Mouse (Mus musculus) testis, adult 2 months (tissue): ENCODE results near the gene Zfp11. TPM values are rescaled to one million over a fixed set of nuclear protein-coding genes. Genes with fewer than 3 reads are reported as not detected.
"Not testable (repeated sequence)": the region's sequence is repeated elsewhere in the genome, so short reads cannot be mapped to it uniquely, and the experiment has no call there.

Experiments used
- H3K27ac ChIP-seq: fragments of 200-500 bp; 2 replicates; pipeline ENCODE4 v1.5.1; 2012; ENCODE audit warnings: low read depth, low read length; ENCODE audit not compliant: control insufficient read depth, insufficient read depth
- H3K27me3 ChIP-seq: fragments of 200-500 bp; 2 replicates; pipeline ENCODE4 v1.6.1; 2012; ENCODE audit warnings: mild to moderate bottlenecking, low read length, moderate library complexity; ENCODE audit not compliant: control insufficient read depth, insufficient read depth
- H3K36me3 ChIP-seq: fragments of 200-500 bp; 2 replicates; pipeline ENCODE4 v1.6.1; 2012; ENCODE audit warnings: mild to moderate bottlenecking, low read length; ENCODE audit not compliant: control insufficient read depth, insufficient read depth
- H3K4me1 ChIP-seq: fragments of 200-500 bp; 2 replicates; pipeline ENCODE4 v1.6.1; 2012; ENCODE audit warnings: low read length; ENCODE audit not compliant: control insufficient read depth, insufficient read depth
- H3K4me3 ChIP-seq: fragments of 200-500 bp; 2 replicates; pipeline ENCODE4 v1.5.1; 2012; ENCODE audit warnings: low read depth, mild to moderate bottlenecking, low read length, moderate library complexity, mixed read lengths; ENCODE audit not compliant: control insufficient read depth
- CTCF ChIP-seq: fragments of 200-500 bp; IDR thresholded peaks from 2 replicates; pipeline ENCODE4 v1.5.1; 2012; ENCODE audit warnings: low read depth, mild to moderate bottlenecking, inconsistent platforms, low read length, moderate library complexity; ENCODE audit not compliant: control insufficient read depth, insufficient read depth, insufficient replicate concordance
- POLR2A ChIP-seq: fragments of 200-500 bp; IDR thresholded peaks from 2 replicates; pipeline ENCODE4 v1.6.1; 2012; ENCODE audit warnings: low read depth, mild to moderate bottlenecking, inconsistent platforms, low read length, moderate library complexity; ENCODE audit not compliant: control insufficient read depth
- polyA plus RNA-seq: library from polyadenylated mRNA; depleted of rRNA; stranded (reverse); fragments of >200 nt; gene quantifications from 2 replicates; pipeline ENCODE4 v1.2.3, GENCODE M21; 2012

The Zfp11 gene
- polyA plus RNA-seq, 1 experiment = 1.3 TPM

DNA sequence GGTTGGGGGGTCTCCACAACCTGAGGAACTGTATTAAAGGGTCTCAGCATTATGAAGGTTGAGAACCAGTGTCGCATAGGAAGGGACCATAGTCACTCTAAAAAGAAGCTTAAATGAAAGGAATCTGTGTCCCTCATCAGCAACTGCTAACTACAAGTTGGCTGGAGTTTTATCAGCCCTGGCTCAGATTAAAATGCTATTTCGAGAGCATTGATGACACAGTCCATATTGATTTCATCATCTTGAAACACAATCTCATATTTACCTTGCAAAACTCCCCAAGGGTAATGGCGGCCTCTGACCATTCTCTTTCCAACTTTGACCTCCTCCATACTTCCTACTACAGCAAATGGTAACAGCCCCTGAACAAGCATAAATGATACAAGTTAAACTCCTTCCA lies 20.6 kb upstream of the Zfp11 start:
- Histone ChIP-seq H3K27me3 (no peaks in the 10 kb centered on the region), H3K27ac (no peak overlapping the region), H3K4me1 (no peaks in the 10 kb centered on the region), H3K36me3 (no peaks in the 10 kb centered on the region), H3K4me3 (no peak overlapping the region)
- TF ChIP-seq CTCF (no peak), POLR2A (no peak)

DNA sequence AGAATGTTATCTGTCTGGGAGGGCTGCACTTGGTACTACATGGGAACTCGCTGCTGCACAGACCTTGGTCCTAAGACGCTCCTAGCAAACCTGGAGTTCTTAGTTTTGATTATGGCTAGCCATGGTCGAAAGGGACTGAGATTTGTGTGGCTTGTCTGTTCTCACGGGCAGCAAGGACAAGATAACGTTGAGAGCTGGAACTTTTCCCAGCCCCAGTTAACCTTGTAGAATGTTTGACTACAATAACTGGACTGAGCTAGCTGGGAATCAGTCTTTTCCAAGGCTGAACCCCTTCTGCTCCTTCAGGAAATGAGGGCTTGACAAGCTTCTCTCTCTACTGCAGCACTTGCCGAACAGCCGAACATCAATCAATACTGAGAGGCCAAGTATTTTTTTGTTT lies 17.7 kb upstream of the Zfp11 start:
- H3K4me1 ChIP-seq = no peaks in the 10 kb centered on the region
- H3K36me3 ChIP-seq = no peaks in the 10 kb centered on the region
- H3K4me3 ChIP-seq = no peak overlapping the region
- TF ChIP-seq CTCF (no peak), POLR2A (no peak)
- H3K27me3 ChIP-seq = no peaks in the 10 kb centered on the region
- no peak overlapping the region for H3K27ac ChIP-seq

DNA sequence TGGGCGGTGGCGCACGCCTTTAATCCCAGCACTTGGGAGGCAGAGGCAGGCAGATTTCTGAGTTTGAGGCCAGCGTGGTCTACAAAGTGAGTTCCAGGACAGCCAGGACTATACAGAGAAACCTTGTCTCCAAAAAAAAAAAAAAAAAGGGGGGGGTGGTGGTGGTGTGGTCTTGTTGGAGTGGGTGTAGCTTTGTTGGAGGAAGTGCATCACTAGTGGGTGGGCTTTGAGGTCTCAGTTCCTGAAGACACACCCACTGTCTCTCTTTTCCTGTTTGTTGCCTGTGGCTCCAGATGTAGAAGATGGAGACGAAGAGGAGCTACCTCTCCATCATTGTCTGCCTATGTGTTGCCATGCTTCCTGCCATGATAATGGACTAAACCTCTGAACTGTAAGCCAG lies 15.2 kb upstream of the Zfp11 start:
- H3K36me3 ChIP-seq, H3K4me1 ChIP-seq, H3K4me3 ChIP-seq, H3K27me3 ChIP-seq, H3K27ac ChIP-seq: not testable (repeated sequence)

DNA sequence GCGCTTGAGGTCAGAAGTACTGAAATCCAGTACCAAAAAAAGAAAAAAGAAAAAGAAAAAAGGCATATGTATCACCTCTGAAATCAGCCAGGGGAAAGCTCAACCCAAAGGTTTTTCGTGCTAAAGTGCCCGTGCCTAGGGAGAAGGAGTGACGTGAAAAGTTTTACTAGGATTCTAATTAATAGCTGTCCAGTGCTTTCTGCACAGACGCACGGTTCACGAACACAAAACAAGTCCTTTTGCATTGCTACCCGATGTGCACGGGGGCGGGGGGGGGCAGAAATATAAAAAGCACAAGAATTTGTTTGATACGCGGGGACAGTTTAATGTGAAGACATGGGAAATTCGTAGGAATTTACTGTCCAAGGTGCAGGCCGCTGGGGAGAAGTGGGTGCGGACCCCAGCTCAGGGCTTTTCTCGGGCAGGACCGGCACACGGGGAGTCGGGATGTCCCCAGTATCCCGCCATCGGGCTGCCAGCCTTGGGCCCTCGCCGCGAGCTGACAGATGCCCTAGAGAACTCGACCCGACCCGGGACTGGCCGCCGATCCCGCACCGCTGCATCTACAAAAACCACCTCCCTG lies 355 bp downstream of the Zfp11 start:
- H3K36me3 ChIP-seq = no peaks in the 10 kb centered on the region
- no peak for TF ChIP-seq CTCF
- TF ChIP-seq POLR2A = no peak
- no peaks in the 10 kb centered on the region for H3K27me3 ChIP-seq
- peaks cover 5% of the 10 kb centered on the region for H3K4me1 ChIP-seq
- peak overlapping the region; percentile 99 for H3K4me3 ChIP-seq
- H3K27ac ChIP-seq = peak overlapping the region; percentile 57

DNA sequence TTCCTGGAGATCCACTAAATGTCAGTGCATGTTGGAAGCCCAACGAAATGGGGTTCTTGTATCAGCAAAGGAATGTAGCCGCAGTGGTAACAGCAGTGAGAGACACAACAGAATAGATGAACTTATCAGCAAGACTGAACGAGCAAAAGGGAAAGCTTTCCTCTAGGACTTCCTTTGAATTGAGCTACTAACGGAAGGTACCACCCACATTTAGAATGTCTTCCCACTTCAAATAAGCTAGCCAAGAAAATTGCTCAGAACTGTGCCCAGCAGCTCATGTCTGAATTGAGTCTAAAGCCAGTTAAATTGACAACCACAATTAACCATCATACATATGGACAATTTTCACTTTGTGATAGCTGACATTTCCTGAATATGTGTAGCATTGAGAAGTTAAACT lies 2.0 kb downstream of the Zfp11 start:
- Histone ChIP-seq H3K4me1 (peaks cover 5% of the 10 kb centered on the region), H3K4me3 (no peak overlapping the region), H3K36me3 (no peaks in the 10 kb centered on the region), H3K27ac (no peak overlapping the region), H3K27me3 (no peaks in the 10 kb centered on the region)
- TF ChIP-seq POLR2A (no peak), CTCF (no peak)

DNA sequence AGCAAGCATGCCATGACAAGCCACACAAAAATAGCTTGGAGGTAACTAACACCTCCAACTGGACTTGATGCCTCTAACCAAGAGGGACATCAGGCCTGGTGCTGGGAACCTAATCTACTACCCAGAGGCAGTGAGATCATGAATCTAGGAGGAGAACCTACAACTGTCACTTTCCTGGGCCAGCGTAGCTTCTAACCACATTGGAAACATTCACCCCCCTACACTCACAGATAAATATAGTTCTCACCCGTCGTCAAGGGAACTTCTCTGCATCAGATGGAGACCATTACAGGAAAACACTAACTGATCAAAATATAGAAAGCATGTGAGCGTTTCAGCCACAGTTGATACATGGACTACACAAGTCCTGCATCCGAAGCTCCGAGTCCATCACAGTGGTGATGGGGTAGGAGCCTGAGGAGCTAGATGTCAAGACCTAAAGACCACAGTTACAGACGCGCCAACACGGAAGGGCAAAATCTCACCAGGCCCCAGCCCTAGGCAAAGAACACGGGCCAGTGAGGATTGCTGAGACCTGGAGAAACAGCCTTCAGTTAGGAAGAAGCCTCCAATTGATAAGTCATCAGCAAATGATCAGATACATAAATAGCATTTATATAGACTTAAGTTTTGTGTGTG lies 3.5 kb downstream of the Zfp11 start:
- no peak for TF ChIP-seq CTCF
- TF ChIP-seq POLR2A = no peak
- H3K27ac ChIP-seq = no peak overlapping the region
- H3K4me1 ChIP-seq = peaks cover 5% of the 10 kb centered on the region
- H3K27me3 ChIP-seq = no peaks in the 10 kb centered on the region
- H3K36me3 ChIP-seq = no peaks in the 10 kb centered on the region
- no peak overlapping the region for H3K4me3 ChIP-seq

DNA sequence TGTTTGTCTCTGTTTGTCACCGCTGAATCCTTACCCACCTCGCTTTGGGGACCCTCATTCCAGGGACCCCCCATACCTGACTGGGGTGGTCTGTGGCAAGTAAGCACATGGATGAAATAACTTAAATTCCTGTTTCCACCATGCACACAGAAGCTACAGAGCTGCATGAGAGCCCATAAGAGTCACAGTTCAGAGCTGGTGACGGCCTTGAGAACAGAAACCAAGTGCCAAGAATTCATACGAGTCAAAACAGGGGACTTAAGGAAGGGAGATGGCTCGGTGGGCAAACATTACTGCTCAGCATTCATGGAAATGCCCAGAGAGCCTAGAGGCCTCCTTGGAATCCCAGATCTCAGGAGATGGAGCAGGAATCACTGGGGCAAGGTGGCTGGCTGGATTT lies 5.8 kb downstream of the Zfp11 start:
- no peaks in the 10 kb centered on the region for H3K4me1 ChIP-seq
- H3K36me3 ChIP-seq = no peaks in the 10 kb centered on the region
- no peaks in the 10 kb centered on the region for H3K27me3 ChIP-seq
- TF ChIP-seq CTCF (no peak), POLR2A (no peak)
- no peak overlapping the region for H3K4me3 ChIP-seq
- H3K27ac ChIP-seq = no peak overlapping the region

DNA sequence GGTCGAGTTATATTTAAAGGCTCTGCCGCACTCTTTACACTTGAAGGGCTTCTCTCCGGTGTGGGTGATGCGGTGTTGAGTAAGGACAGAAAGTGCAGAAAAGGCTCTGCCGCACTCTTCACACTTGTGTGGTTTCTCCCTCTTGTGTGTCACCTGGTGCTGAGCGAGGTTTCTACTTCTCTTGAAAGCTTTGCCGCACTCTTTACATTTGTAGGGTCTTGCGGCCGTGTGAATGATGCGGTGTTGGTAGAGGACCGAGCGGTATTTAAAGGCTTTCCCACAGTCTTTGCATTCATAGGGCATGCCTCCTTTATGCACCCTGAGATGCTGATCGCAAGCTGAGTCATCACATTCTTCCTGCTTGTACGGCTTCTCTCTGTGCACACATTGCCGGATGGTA lies 12.0 kb downstream of the Zfp11 start:
- no peak overlapping the region for H3K4me3 ChIP-seq
- H3K27me3 ChIP-seq = no peaks in the 10 kb centered on the region
- no peak for TF ChIP-seq POLR2A
- no peak for TF ChIP-seq CTCF
- no peak overlapping the region for H3K27ac ChIP-seq
- H3K4me1 ChIP-seq = no peaks in the 10 kb centered on the region
- H3K36me3 ChIP-seq = peaks cover 1% of the 10 kb centered on the region; the same call in 1 of the 2 replicates
